Mouse (Mus musculus): ENCODE results near the gene Atp5f1.

GRCm38 (mm10) chr3:105936111-105936510 is 23.8 kb downstream of the Atp5f1 start:
- TF ChIP-seq CTCF (IDR thresholded peaks at IDR 0.05; ENCODE audit: extremely low read depth, insufficient read depth, insufficient read length, insufficient replicate concordance) (no peak), POLR2A (IDR thresholded peaks at IDR 0.05; ENCODE audit: low read depth, low read length) (no peak)

Measured in spleen, adult 2 months (tissue).